Mouse (Mus musculus) yolk sac, embryonic 10.5 days (tissue): ENCODE data around the gene Bsg.

Experiments used
- DNase-seq: peaks from one replicate; pipeline ENCODE4 v3.0.0-alpha.2; 2017; ENCODE audit warnings: low spot score

Bsg gene

GRCm38 (mm10) chr10:79704970-79705360, 674 bp downstream of the Bsg start:
- no peak for DNase-seq

DNA sequence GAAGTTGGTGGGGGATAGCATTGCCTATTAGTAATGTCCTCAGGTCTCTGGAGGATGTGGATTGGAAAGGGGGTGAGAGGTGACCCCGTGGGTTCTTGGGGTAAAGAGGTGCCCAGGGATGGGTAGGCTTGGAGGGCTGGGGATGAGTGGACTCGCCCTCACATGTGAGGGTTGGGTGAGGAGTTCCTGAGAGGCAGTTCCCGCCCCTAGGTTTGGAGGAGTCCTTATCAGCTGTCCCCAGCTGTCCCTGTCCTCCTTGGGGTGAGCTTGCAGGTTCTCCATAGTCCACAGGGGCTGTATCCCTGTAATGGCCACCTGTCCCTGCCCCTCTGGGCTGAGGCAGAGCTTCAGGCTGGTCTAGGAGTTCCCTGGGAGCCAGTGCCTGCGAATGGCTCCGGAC, 1.7 kb downstream of the Bsg start:
- no peak for DNase-seq

DNA sequence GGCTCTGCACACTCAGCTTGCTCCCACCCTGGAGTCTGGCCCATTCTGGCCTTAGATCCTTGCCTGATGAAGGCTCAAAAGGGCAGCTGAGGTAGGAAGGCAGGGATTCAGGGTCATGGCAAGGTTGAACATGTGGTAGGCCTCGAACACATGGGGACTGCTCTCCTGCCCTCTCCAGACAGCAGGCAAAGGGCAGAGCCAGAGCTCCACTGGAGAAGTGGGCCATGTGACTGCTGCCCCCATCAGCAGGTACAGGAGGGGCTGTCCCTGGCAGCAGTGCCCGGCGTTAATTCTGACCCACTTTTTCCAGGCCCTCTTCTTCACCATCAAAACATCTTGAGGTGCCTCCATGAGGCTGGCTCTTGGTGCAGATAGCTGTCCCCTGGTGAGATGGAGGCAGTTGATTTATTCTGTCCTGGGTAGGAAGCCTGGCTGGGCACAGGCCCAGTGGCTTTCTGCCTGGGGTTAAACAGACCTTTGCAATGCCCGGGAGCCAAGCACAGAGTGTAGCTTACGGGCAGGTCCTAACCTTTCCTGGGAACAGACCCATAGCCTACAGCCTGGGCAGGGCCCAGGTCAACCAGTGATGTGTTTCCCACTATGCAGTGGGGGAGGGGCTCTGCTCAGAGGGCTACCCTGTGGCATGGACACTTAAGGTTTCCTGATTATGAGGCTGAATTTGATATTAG, 2.3 kb downstream of the Bsg start:
- no peak for DNase-seq

DNA sequence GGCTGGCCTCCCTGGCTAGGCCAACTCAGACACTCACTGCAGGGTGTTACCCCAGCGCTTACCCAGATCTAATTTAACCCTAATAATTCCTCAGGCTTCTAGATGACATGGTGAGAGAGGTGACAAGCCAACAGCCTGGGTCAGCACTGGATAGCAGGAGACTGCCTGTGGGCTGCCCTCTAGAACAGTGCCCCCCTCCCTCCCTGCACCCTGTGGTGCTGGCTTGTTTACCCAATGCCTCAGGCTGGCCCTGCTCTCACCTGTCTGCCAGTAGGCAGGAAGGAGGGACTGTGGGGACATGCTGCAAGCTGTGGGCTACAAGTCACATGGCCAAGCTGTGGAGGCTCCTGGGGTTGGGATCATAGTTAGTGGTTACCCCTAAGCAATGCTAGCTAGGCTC, 2.9 kb downstream of the Bsg start:
- DNase-seq = no peak

GRCm38 (mm10) chr10:79707759-79708158, 3.5 kb downstream of the Bsg start:
- no peak for DNase-seq

GRCm38 (mm10) chr10:79708668-79709067, 4.4 kb downstream of the Bsg start:
- no peak for DNase-seq

DNA sequence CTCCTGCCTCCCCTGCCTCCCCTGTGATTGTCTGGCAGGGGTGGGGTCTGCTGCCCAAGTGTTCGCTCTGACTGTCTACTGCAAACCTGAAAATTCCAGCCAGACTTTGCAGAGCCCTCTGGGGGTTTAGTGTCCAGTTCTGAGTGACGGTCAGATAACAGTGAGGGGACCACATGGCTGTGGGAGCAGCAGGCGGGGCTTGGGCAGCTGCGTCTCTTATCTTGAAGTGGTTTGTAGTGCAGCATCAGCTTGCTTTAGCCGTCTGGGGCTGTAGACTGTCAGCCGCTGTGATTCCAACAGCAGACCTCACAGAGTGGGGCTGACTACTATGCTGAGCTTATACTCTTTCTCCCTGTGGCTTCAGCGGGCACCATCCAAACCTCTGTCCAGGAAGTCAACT, 5.0 kb downstream of the Bsg start:
- DNase-seq = no peak

DNA sequence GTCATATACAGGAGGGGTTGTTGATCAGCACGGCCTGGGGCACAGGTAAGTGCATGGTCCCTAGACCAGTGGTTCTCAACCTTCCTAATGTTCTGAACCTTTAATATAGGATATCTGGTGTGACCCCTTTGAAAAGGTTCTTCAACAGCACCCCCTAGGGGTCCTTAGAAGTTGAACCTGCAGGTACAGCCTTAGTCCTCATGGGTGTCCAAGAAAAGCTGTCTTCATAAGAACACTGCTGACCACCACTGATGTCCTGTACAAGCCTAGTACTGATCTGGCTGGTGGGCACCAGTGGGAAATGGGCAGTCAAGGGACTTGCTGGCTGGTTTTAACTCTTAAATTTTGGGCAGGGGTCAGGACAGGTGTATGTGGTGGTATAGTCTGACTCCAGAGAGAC, 7.7 kb downstream of the Bsg start:
- no peak for DNase-seq

DNA sequence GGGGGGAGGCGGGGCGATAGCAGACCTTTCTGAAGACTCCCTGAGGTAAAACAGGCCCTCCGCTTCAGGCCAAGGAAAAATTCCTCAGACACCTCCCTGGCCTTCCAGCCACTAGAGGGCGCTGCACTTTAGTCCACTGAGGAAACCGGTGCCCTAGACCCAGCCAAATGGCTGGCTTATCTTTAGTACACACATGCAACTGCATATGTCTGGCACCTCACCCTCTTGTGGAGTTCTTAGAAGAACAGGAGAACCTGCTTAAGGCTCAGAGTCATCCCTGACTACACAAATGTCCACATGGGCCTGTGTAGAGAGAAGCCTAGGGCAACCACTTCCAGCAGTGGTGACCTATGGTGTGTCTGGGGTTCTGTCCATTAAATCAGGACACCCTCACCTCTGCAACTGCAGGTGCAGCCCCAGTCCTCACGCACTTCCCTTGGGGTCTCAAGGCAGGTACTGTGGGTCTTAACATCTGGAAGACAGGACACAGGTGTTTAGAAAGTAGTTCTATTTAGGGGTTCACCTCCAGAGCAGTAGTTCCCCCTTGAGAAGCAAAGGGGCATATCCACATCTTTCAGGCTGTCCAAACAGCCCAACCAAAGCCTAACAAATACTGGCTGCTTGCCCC, 8.3 kb downstream of the Bsg start:
- DNase-seq = peak; percentile 79

GRCm38 (mm10) chr10:79713163-79713562, 8.9 kb downstream of the Bsg start:
- DNase-seq = no peak

- no peak for DNase-seq
These were observed 10.7 kb downstream of the Bsg start for GRCm38 (mm10) chr10:79714996-79715395.

GRCm38 (mm10) chr10:79716254-79716987, 12.1 kb downstream of the Bsg start, which contains the start of gene Hcn2:
TSS of gene Hcn2 (plus strand) at chr10:79716634.
- DNase-seq = no peak

GRCm38 (mm10) chr10:79716988-79717355, 12.7 kb downstream of the Bsg start:
- DNase-seq = no peak

GRCm38 (mm10) chr10:79717640-79718357, 13.5 kb downstream of the Bsg start:
- DNase-seq = peak; percentile 67

DNA sequence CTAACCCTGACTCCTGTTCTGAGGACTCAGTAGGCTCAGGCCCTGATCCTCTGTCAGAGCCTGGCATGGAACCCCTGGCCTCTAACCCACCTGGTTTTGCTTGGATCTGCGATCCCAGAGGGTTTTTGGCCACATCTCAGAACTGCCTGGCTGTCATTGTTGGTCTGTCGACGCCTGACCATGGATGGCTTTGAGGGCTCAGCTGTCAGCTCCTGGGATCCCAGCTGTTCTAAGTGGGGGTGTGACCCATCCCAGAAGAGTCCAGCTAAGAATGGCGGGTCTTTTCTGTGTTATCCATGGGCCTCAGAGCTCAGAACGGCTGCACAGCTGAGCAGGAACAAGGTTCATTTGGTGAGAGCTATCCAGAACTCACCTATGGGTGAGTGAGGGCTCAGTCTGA, 16.8 kb downstream of the Bsg start:
- DNase-seq = no peak

- DNase-seq = no peak
These were observed 18.8 kb downstream of the Bsg start for GRCm38 (mm10) chr10:79723047-79723446.

- no peak for DNase-seq
These were observed 19.4 kb downstream of the Bsg start for GRCm38 (mm10) chr10:79723692-79724091.

DNA sequence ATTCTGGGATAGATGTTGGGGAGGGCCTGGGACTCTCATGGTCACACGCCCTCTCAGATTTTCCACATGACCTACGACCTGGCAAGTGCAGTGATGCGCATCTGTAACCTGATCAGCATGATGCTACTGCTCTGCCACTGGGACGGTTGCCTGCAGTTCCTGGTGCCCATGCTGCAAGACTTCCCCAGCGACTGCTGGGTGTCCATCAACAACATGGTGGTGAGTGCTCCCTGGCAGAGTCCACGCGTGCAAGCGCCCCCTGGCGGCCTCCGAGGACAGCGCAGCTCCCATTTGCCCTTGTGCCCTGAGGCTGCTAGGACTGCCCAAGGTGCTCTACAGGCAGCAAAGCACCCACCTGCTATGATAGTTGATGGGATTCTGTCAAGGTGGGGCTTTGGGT, 21.8 kb downstream of the Bsg start:
- DNase-seq = no peak

- DNase-seq = no peak
These were observed 24.3 kb downstream of the Bsg start for GRCm38 (mm10) chr10:79728323-79729249.

DNA sequence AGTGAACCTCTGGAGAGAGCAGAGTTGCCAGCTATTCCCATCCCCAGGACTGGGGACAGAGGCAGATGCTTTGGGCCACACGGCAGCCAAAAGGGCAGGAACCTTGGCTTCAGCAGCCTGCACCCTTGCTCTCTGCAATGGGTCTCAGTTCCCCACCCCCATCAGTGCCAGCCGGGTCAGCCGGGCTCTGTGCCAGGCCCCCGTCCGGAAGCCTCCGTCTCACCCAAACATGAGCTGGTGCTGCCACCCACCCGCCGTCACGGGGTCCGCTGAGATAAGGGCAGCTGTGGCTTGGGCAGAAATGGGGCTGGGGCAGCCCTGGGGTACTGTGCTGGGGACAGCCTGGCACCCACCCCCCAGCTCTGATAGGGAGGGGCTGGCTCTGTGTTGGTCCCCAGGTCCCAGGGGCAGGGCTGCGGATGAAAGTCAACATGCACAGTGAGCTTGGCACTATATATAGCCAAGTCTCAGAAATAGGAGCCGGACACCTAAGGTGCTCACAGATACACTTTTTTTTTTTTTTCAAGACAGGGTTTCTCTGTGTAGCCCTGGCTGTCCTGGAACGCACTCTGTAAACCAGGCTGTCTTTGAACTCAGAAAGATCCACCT, 25.2 kb downstream of the Bsg start:
- DNase-seq = no peak

- DNase-seq = no peak
These were observed 28.2 kb downstream of the Bsg start for GRCm38 (mm10) chr10:79732500-79732899.
